Mouse (Mus musculus) CH12.LX (cell line): ENCODE results near the gene Nxpe5. TPM values are rescaled to one million over a fixed set of nuclear protein-coding genes. Genes with fewer than 3 reads are reported as not detected.

Experiments
- DNase-seq: peaks from one replicate; pipeline ENCODE4 v3.0.0-alpha.2; 2013; ENCODE audit errors: extremely low read depth
- H3K27ac ChIP-seq: 2 replicates; pipeline ENCODE4 v1.5.1; 2012; ENCODE audit warnings: low read depth, mild to moderate bottlenecking, control low read depth, moderate library complexity; ENCODE audit not compliant: insufficient read depth
- H3K27me3 ChIP-seq: replicated peaks from 2 replicates; pipeline ENCODE3; 2012; ENCODE audit warnings: inconsistent platforms
- H3K36me3 ChIP-seq, 2 experiments: replicated peaks in 1 of 2; 2 replicates each; pipeline versions ENCODE3 to v1.6.1; 2012; ENCODE audit warnings: inconsistent platforms in 1 of 2, low read length in 1 of 2, mild to moderate bottlenecking in 1 of 2, mixed read lengths in 1 of 2, moderate library complexity in 1 of 2; ENCODE audit not compliant: control insufficient read depth in 1 of 2, insufficient read depth in 1 of 2
- H3K4me1 ChIP-seq, 2 experiments: 2 replicates each; pipeline ENCODE4 v1.6.1; 2012; ENCODE audit warnings: inconsistent platforms in 1 of 2, moderate library complexity in 1 of 2; ENCODE audit not compliant: insufficient read depth in 2 of 2, control insufficient read depth in 1 of 2
- H3K4me2 ChIP-seq: 2 replicates; pipeline ENCODE4 v1.6.1; 2012; ENCODE audit warnings: low read depth, mild to moderate bottlenecking, control low read depth; ENCODE audit not compliant: poor library complexity, insufficient read depth, severe bottlenecking
- H3K4me3 ChIP-seq, 3 experiments: fragments of 150-350 bp in 1 of 3; sonication (generic) in 1 of 3; replicated peaks in 1 of 3; 2 replicates each; pipeline versions ENCODE3 to v1.5.1; 2011 to 2012; ENCODE audit warnings: low read depth in 2 of 3, low read length in 2 of 3, mild to moderate bottlenecking in 2 of 3, moderate library complexity in 2 of 3, control low read depth in 1 of 3, improper control_type of control experiment in 1 of 3, inconsistent platforms in 1 of 3, mixed read lengths in 1 of 3; ENCODE audit not compliant: poor library complexity in 1 of 3
- H3K79me2 ChIP-seq: replicated peaks from 2 replicates; pipeline ENCODE4 v1.6.1; 2012; ENCODE audit warnings: mild to moderate bottlenecking, moderate library complexity; ENCODE audit not compliant: control insufficient read depth, poor library complexity, insufficient read depth, severe bottlenecking; ENCODE audit errors: extremely low read depth
- H3K9ac ChIP-seq: 2 replicates; pipeline ENCODE4 v1.6.1; 2012; ENCODE audit warnings: low read depth, mild to moderate bottlenecking, control low read depth, moderate library complexity; ENCODE audit not compliant: insufficient read depth
- H3K9me3 ChIP-seq: replicated peaks from 2 replicates; pipeline ENCODE3; 2012; ENCODE audit warnings: low read length, inconsistent platforms, mixed read lengths
- BHLHE40 ChIP-seq: IDR thresholded peaks from 2 replicates; pipeline ENCODE4 v1.6.1; 2011; ENCODE audit warnings: mild to moderate bottlenecking, low read depth, low read length, improper control_type of control experiment
- CHD1 ChIP-seq: IDR thresholded peaks from 2 replicates; pipeline ENCODE4 v1.6.1; 2012; ENCODE audit warnings: low read depth, low read length, improper control_type of control experiment, inconsistent platforms
- CHD2 ChIP-seq: IDR thresholded peaks from 2 replicates; pipeline ENCODE4 v1.6.1; 2011; ENCODE audit warnings: low read length, improper control_type of control experiment
- CTCF ChIP-seq, 2 experiments: IDR thresholded peaks in 1 of 2; conservative IDR thresholded peaks in 1 of 2; 2 replicates each; pipeline ENCODE4 v1.5.1; 2011 to 2012; ENCODE audit warnings: low read depth in 2 of 2, low read length in 2 of 2, improper control_type of control experiment in 1 of 2, inconsistent platforms in 1 of 2, mild to moderate bottlenecking in 1 of 2, moderate library complexity in 1 of 2
- E2F4 ChIP-seq: IDR thresholded peaks from 2 replicates; pipeline ENCODE4 v1.6.1; 2011; ENCODE audit warnings: low read depth, low read length, improper control_type of control experiment; ENCODE audit not compliant: insufficient replicate concordance
- ELF1 ChIP-seq: IDR thresholded peaks from 2 replicates; pipeline ENCODE4 v1.6.1; 2014; ENCODE audit warnings: low read depth, mild to moderate bottlenecking, inconsistent platforms, low read length, improper control_type of control experiment
- EP300 ChIP-seq: IDR thresholded peaks from 2 replicates; pipeline ENCODE4 v1.6.1; 2011; ENCODE audit warnings: low read length, improper control_type of control experiment
- ETS1 ChIP-seq: conservative IDR thresholded peaks from 2 replicates; pipeline ENCODE4 v1.6.1; 2012; ENCODE audit warnings: low read depth, mild to moderate bottlenecking, inconsistent platforms, low read length, improper control_type of control experiment, moderate library complexity
- GABPA ChIP-seq: IDR thresholded peaks from 2 replicates; pipeline ENCODE4 v1.6.1; 2012; ENCODE audit warnings: low read depth, low read length, improper control_type of control experiment, inconsistent platforms; ENCODE audit not compliant: insufficient replicate concordance
- JUN ChIP-seq: IDR thresholded peaks from 2 replicates; pipeline ENCODE4 v1.6.1; 2011; ENCODE audit warnings: low read depth, mild to moderate bottlenecking, low read length, improper control_type of control experiment, moderate library complexity; ENCODE audit not compliant: insufficient read depth
- MAX ChIP-seq: IDR thresholded peaks from 2 replicates; pipeline ENCODE4 v1.6.1; 2011; ENCODE audit warnings: low read length, improper control_type of control experiment
- MEF2A ChIP-seq: IDR thresholded peaks from 2 replicates; pipeline ENCODE4 v1.6.1; 2014; ENCODE audit warnings: low read depth, mild to moderate bottlenecking, inconsistent platforms, low read length, improper control_type of control experiment, borderline replicate concordance
- NELFE ChIP-seq: IDR thresholded peaks from 2 replicates; pipeline ENCODE4 v1.6.1; 2011; ENCODE audit warnings: low read depth, low read length, improper control_type of control experiment
- POLR2AphosphoS2 ChIP-seq: IDR thresholded peaks from 2 replicates; pipeline ENCODE4 v1.6.1; 2011; ENCODE audit warnings: low read depth, low read length, improper control_type of control experiment
- RCOR1 ChIP-seq: conservative IDR thresholded peaks from 2 replicates; pipeline ENCODE4 v1.6.1; 2012; ENCODE audit warnings: low read depth, mild to moderate bottlenecking, inconsistent platforms, low read length, improper control_type of control experiment
- SMC3 ChIP-seq: IDR thresholded peaks from 2 replicates; pipeline ENCODE4 v1.6.1; 2011; ENCODE audit warnings: low read depth, low read length, improper control_type of control experiment
- TBP ChIP-seq: conservative IDR thresholded peaks from 2 replicates; pipeline ENCODE4 v1.6.1; 2011; ENCODE audit warnings: low read depth, low read length, improper control_type of control experiment
- TCF12 ChIP-seq: IDR thresholded peaks from 2 replicates; pipeline ENCODE4 v1.6.1; 2014; ENCODE audit warnings: low read depth, mild to moderate bottlenecking, inconsistent platforms, low read length, improper control_type of control experiment
- UBTF ChIP-seq: IDR thresholded peaks from 2 replicates; pipeline ENCODE4 v1.6.1; 2012; ENCODE audit warnings: low read depth, mild to moderate bottlenecking, inconsistent platforms, low read length, improper control_type of control experiment, moderate library complexity
- USF1 ChIP-seq: IDR thresholded peaks from 2 replicates; pipeline ENCODE4 v1.6.1; 2014; ENCODE audit warnings: low read depth, mild to moderate bottlenecking, inconsistent platforms, low read length, improper control_type of control experiment
- USF2 ChIP-seq: conservative IDR thresholded peaks from 2 replicates; pipeline ENCODE4 v1.6.1; 2011; ENCODE audit warnings: low read depth, low read length, improper control_type of control experiment
- ZKSCAN1 ChIP-seq: IDR thresholded peaks from 2 replicates; pipeline ENCODE4 v1.6.1; 2012; ENCODE audit warnings: low read depth, inconsistent platforms, low read length, improper control_type of control experiment, borderline replicate concordance
- ZMIZ1 ChIP-seq: IDR thresholded peaks from 2 replicates; pipeline ENCODE4 v1.6.1; 2012; ENCODE audit warnings: low read depth, mild to moderate bottlenecking, inconsistent platforms, low read length, improper control_type of control experiment
- dilution Hi-C: fragments of 300-500 bp; cut with MboI; formaldehyde crosslinking; loops from 2 replicates; pipeline ENCODE4 v1.14.3; 2020; ENCODE audit warnings: low sequenced_read_pairs; ENCODE audit not compliant: extremely low pct_unique_long_range_greater_than_20kb, extremely low pct_ligation_motif_present
- in situ Hi-C: fragments of 300-500 bp; cut with MboI; formaldehyde crosslinking; loops from 3 replicates; pipeline ENCODE4 v1.14.3; 2019; ENCODE audit warnings: low sequenced_read_pairs, low pct_ligation_motif_present, low pct_unique_long_range_greater_than_20kb, mixed read lengths
- polyA plus RNA-seq: library from polyadenylated mRNA; unstranded; fragments of >175 nt; gene quantifications from 2 replicates; pipeline ENCODE4 v1.2.1, GENCODE M21; 2012; ENCODE audit warnings: low read depth; ENCODE audit not compliant: insufficient read length
- total RNA-seq, 2 experiments: library from RNA; depleted of rRNA; stranded (reverse); fragments of 300-350 nt in 1 of 2; fragments of >200 nt in 1 of 2; gene quantifications; 2 replicates each; pipeline ENCODE4 v1.2.3; 2012 to 2014

The Nxpe5 gene
- total and polyA plus RNA-seq, 3 experiments, result not detected

DNA sequence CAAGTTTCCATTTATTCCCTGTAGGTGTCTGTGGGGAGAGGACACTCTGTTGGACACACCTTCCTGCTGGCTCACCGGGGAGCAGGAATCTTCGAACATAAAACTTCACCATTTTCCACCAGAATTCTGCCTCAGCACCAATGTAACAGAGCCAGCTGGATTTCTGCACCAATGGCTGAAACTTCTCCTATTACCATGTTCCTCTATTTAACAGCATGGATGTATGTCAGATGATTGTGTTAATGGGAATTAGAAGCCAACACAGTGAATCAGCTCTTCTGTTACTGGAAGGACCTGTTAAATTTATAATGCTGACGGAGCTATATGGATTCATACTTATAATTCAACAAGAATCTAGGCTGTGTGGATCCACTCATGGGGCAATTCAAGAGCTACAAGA, 3.8 kb downstream of the Nxpe5 start:
- Histone ChIP-seq H3K9ac (no peak overlapping the region), H3K79me2 (no peaks in the 10 kb centered on the region)
- TF ChIP-seq NELFE, result no peak
- no peak for TF ChIP-seq E2F4
- no peak for TF ChIP-seq ELF1
- TF ChIP-seq ETS1, result no peak
- no peak for TF ChIP-seq RCOR1
- TF ChIP-seq CTCF (conservative IDR thresholded peaks at IDR 0.05 in 1 of 2, IDR thresholded peaks at IDR 0.05 in 1 of 2; ENCODE audit: low read depth in 2 of 2, low read length in 2 of 2), result no peak
- TF ChIP-seq USF1, result no peak
- TF ChIP-seq ZMIZ1, result no peak
- TF ChIP-seq, all 38 proteins: peak for 0
- Histone ChIP-seq H3K36me3 (no peaks in the 10 kb centered on the region), H3K4me3 (no peak overlapping the region), H3K4me1 (peaks cover 0 to 5% of the 10 kb centered on the region in 2 experiments; a peak in 2 of 4 replicates), H3K4me2 (no peak overlapping the region), H3K9me3 (no peaks in the 10 kb centered on the region), H3K27ac (no peak overlapping the region), H3K27me3 (no peaks in the 10 kb centered on the region)
- dilution Hi-C loops, result no loop called here
- in situ Hi-C loops, result loop anchor here (25.0 kb wide), 1 partner anchor 433 kb away; no protein-coding TSS in a partner anchor
- no peak for DNase-seq

GRCm38 (mm10) chr5:138233778-138234177, 8.1 kb downstream of the Nxpe5 start:
- no peaks in the 10 kb centered on the region for H3K4me1 ChIP-seq
- TF ChIP-seq USF2, result no peak
- no peak for TF ChIP-seq GABPA
- TF ChIP-seq NELFE, result no peak
- no peak for TF ChIP-seq CHD1
- TF ChIP-seq CHD2, result no peak
- TF ChIP-seq TCF12, result no peak
- TF ChIP-seq MAX, result no peak
- no peak for TF ChIP-seq UBTF
- TF ChIP-seq JUN, result no peak
- no peak for TF ChIP-seq E2F4
- TF ChIP-seq POLR2AphosphoS2, result no peak
- TF ChIP-seq ETS1, result no peak
- no peak for TF ChIP-seq SMC3
- TF ChIP-seq USF1, result no peak
- TF ChIP-seq MEF2A, result no peak
- TF ChIP-seq ZKSCAN1, result no peak
- TF ChIP-seq TBP, result no peak
- no peak for TF ChIP-seq BHLHE40
- no peak for TF ChIP-seq EP300
- no peak overlapping the region for H3K4me3 ChIP-seq
- H3K79me2 ChIP-seq, result no peaks in the 10 kb centered on the region
- no peak for DNase-seq
- in situ Hi-C loops, result loop anchor here (25.0 kb wide), 1 partner anchor 429 kb away; no protein-coding TSS in a partner anchor
- no peak overlapping the region for H3K4me2 ChIP-seq
- H3K9ac ChIP-seq, result no peak overlapping the region
- H3K27ac ChIP-seq, result no peak overlapping the region
- dilution Hi-C loops, result no loop called here
- H3K36me3 ChIP-seq, result no peaks in the 10 kb centered on the region
- no peaks in the 10 kb centered on the region for H3K9me3 ChIP-seq
- H3K27me3 ChIP-seq, result peaks cover 2% of the 10 kb centered on the region
